Mouse (Mus musculus) thymus, adult 2 months (tissue): ENCODE results near the gene Ralbp1. TPM values are rescaled to one million over a fixed set of nuclear protein-coding genes. Genes with fewer than 3 reads are reported as not detected.

Source experiments
- DNase-seq: peaks from one replicate; pipeline ENCODE4 v3.0.0; 2021
- H3K27ac ChIP-seq: fragments of 200-500 bp; 2 replicates; pipeline ENCODE4 v1.5.1; 2012; ENCODE audit warnings: low read length, control low read depth; ENCODE audit not compliant: control insufficient read depth, insufficient read depth
- H3K27me3 ChIP-seq: fragments of 200-500 bp; 2 replicates; pipeline ENCODE4 v1.6.1; 2012; ENCODE audit warnings: mild to moderate bottlenecking, low read length, moderate library complexity, mixed read lengths; ENCODE audit not compliant: control insufficient read depth, insufficient read depth
- H3K36me3 ChIP-seq: fragments of 200-500 bp; 2 replicates; pipeline ENCODE4 v1.6.1; 2012; ENCODE audit warnings: mild to moderate bottlenecking, low read length, moderate library complexity; ENCODE audit not compliant: control insufficient read depth, insufficient read depth
- H3K4me1 ChIP-seq: fragments of 200-500 bp; replicated peaks from 2 replicates; pipeline ENCODE4 v1.6.1; 2012; ENCODE audit warnings: low read length; ENCODE audit not compliant: control insufficient read depth, insufficient read depth
- H3K4me3 ChIP-seq: fragments of 200-500 bp; 2 replicates; pipeline ENCODE4 v1.5.1; 2012; ENCODE audit warnings: mild to moderate bottlenecking, low read length, control low read depth, moderate library complexity; ENCODE audit not compliant: control insufficient read depth, insufficient read depth
- CTCF ChIP-seq: fragments of 200-500 bp; IDR thresholded peaks from 2 replicates; pipeline ENCODE4 v1.5.1; 2012; ENCODE audit warnings: mild to moderate bottlenecking, control low read depth, low read length, moderate library complexity, borderline replicate concordance; ENCODE audit not compliant: control insufficient read depth, poor library complexity, insufficient read depth; ENCODE audit errors: extremely low read depth
- POLR2A ChIP-seq: fragments of 200-500 bp; IDR thresholded peaks from 2 replicates; pipeline ENCODE4 v1.6.1; 2012; ENCODE audit warnings: mild to moderate bottlenecking, low read length, control low read depth, moderate library complexity; ENCODE audit not compliant: control insufficient read depth, poor library complexity, insufficient read depth; ENCODE audit errors: extremely low read depth
- WGBS: fragments of 180-500 bp; shearing (Covaris S2); methylation state at CpG from one replicate; pipeline ENCODE4 v1.1.7; 2018; 5-methylcytosine and 5-hydroxymethylcytosine counted together
- polyA plus RNA-seq: library from polyadenylated mRNA; depleted of rRNA; stranded (reverse); fragments of >200 nt; gene quantifications from 2 replicates; pipeline ENCODE4 v1.2.3, GENCODE M21; 2012; rRNA removed

Gene Ralbp1
- polyA plus RNA-seq = 47.6 and 48.7 TPM in 2 replicates

- under 1% methylated on average over 14 of the region's 14 CpGs for WGBS
- H3K27me3 ChIP-seq = no peaks in the 10 kb centered on the region
- DNase-seq = peak; percentile 21
These were observed at the start of gene Ralbp1 for GRCm38 (mm10) chr17:65885697-65886529. TSS of gene Ralbp1 (minus strand) at chr17:65885798.

GRCm38 (mm10) chr17:65933741-65934140, 48.1 kb upstream of the Ralbp1 start:
- 97% methylated on average over 2 of the region's 2 CpGs for WGBS
- H3K4me1 ChIP-seq = peaks cover 11% of the 10 kb centered on the region
- TF ChIP-seq CTCF = no peak
- TF ChIP-seq POLR2A = no peak
- no peak overlapping the region for H3K4me3 ChIP-seq
- DNase-seq = peak; percentile 52
- no peaks in the 10 kb centered on the region for H3K36me3 ChIP-seq
- no peaks in the 10 kb centered on the region for H3K27me3 ChIP-seq
- no peak overlapping the region for H3K27ac ChIP-seq

More at GRCm38 (mm10) chr17:65885697-65886529, at the start of gene Ralbp1:
- no peaks in the 10 kb centered on the region for H3K36me3 ChIP-seq
- TF ChIP-seq CTCF (no peak), POLR2A (no peak)
- peak within 1 kb of the TSS; percentile 65 for H3K4me3 ChIP-seq
- H3K4me1 ChIP-seq = peaks cover 14% of the 10 kb centered on the region
- H3K27ac ChIP-seq = peak within 1 kb of the TSS; percentile 55

DNA sequence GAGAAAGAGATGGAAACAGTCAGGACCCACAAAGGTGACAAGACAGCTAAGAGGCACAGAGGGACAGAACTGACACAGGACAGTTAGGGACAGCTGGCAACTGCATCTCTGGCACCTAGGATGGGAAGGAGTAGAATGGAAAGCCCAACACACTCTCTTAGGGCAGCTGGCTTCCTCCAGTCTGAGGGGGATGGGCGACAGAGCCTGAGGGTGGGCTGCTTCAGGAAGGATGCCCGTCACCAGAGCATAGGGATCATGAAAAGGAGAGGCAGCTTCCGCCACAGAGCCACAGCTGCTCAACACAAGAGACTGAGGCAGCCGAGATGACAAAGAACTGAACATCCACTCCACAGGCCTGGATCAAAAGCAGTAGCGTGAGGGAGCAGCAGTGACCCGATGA, 45.9 kb upstream of the Ralbp1 start:
- no peak for DNase-seq
- no peaks in the 10 kb centered on the region for H3K27me3 ChIP-seq
- H3K4me3 ChIP-seq = no peak overlapping the region
- TF ChIP-seq CTCF (no peak), POLR2A (no peak)
- H3K36me3 ChIP-seq = peaks cover 4% of the 10 kb centered on the region; the same call in 1 of the 2 replicates
- H3K27ac ChIP-seq = no peak overlapping the region
- 45% methylated on average over 6 of the region's 6 CpGs for WGBS
- H3K4me1 ChIP-seq = peaks cover 11% of the 10 kb centered on the region

DNA sequence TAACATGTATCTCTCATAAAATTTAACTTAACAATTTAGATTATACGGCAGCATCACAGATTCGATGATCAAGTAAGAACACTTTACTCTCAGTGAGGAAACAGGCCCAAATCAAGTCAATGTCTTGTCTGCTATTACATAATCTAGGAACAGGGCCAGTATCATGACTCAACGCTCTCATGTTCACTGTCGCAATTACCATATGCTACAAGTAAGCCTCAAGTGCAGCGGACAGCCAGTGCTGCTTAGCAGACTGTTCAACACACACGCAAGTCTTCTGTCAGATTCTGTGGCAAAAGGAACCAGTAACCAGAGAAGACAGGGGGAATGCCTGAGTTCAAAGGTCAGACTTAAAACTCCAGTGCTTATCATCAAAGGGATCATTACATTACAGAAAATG, 45.4 kb upstream of the Ralbp1 start:
- 88% methylated on average over 6 of the region's 6 CpGs for WGBS
- peaks cover 8% of the 10 kb centered on the region for H3K36me3 ChIP-seq
- TF ChIP-seq POLR2A (no peak), CTCF (no peak)
- no peaks in the 10 kb centered on the region for H3K27me3 ChIP-seq
- H3K4me3 ChIP-seq = no peak overlapping the region
- DNase-seq = no peak
- no peak overlapping the region for H3K27ac ChIP-seq
- H3K4me1 ChIP-seq = peaks cover 11% of the 10 kb centered on the region

- no peak for DNase-seq
- Histone ChIP-seq H3K27me3 (no peaks in the 10 kb centered on the region), H3K36me3 (peaks cover 12% of the 10 kb centered on the region), H3K4me3 (no peak overlapping the region), H3K4me1 (peaks cover 11% of the 10 kb centered on the region), H3K27ac (no peak overlapping the region)
- WGBS = 95% methylated on average over 7 of the region's 7 CpGs
- TF ChIP-seq CTCF = no peak
These were observed 44.7 kb upstream of the Ralbp1 start for GRCm38 (mm10) chr17:65930158-65930826.

GRCm38 (mm10) chr17:65929319-65929978, 43.9 kb upstream of the Ralbp1 start:
- Histone ChIP-seq H3K36me3 (peaks cover 12% of the 10 kb centered on the region), H3K27me3 (no peaks in the 10 kb centered on the region), H3K4me1 (peaks cover 11% of the 10 kb centered on the region), H3K27ac (no peak overlapping the region), H3K4me3 (no peak overlapping the region)
- no peak for TF ChIP-seq CTCF
- no peak for TF ChIP-seq POLR2A
- 44% methylated on average over 22 of the region's 22 CpGs for WGBS
- DNase-seq = no peak
